Mouse (Mus musculus) forebrain, postnatal 0 days (tissue): Measurements from ENCODE around the gene Sox6. TPM values are rescaled to one million over a fixed set of nuclear protein-coding genes. Genes with fewer than 3 reads are reported as not detected.

Experiments
- ATAC-seq: fragments of 200-750 bp; cut with Nextera tagmentation; 2 replicates; pipeline ENCODE4 v1.8.0; 2017; ENCODE audit warnings: mild to moderate bottlenecking, moderate library complexity
- DNase-seq: peaks from one replicate; pipeline ENCODE4 v3.0.0-alpha.2; 2015
- H3K27ac ChIP-seq: fragments of 300-500 bp; sonication (generic); 2 replicates; pipeline ENCODE4 v1.5.1; 2014; ENCODE audit warnings: low read depth, mild to moderate bottlenecking, antibody characterized with exemption, low read length, moderate library complexity, mixed read lengths
- H3K27me3 ChIP-seq: fragments of 300-500 bp; sonication (generic); 2 replicates; pipeline ENCODE4 v1.6.1; 2014; ENCODE audit warnings: mild to moderate bottlenecking, low read length, mixed read lengths; ENCODE audit not compliant: insufficient read depth
- H3K36me3 ChIP-seq: fragments of 300-500 bp; sonication (generic); 2 replicates; pipeline ENCODE4 v1.6.1; 2014; ENCODE audit warnings: mild to moderate bottlenecking, moderate library complexity; ENCODE audit not compliant: insufficient read depth
- H3K4me1 ChIP-seq: fragments of 300-500 bp; sonication (generic); 2 replicates; pipeline ENCODE4 v1.6.1; 2014; ENCODE audit warnings: antibody characterized with exemption; ENCODE audit not compliant: insufficient read depth
- H3K4me2 ChIP-seq: fragments of 300-500 bp; sonication (generic); 2 replicates; pipeline ENCODE4 v1.6.1; 2014; ENCODE audit warnings: low read depth, mild to moderate bottlenecking, moderate library complexity
- H3K4me3 ChIP-seq: fragments of 300-500 bp; sonication (generic); 2 replicates; pipeline ENCODE4 v1.5.1; 2014; ENCODE audit warnings: low read depth, low read length, mixed read lengths
- H3K9ac ChIP-seq: fragments of 300-500 bp; sonication (generic); 2 replicates; pipeline ENCODE4 v1.6.1; 2014; ENCODE audit warnings: mild to moderate bottlenecking
- H3K9me3 ChIP-seq: fragments of 300-500 bp; sonication (generic); 2 replicates; pipeline ENCODE4 v1.6.1; 2016; ENCODE audit warnings: low read length
- CTCF ChIP-seq: sonication (generic); IDR thresholded peaks from 2 replicates; pipeline ENCODE4 v1.5.1; 2016; ENCODE audit warnings: antibody characterized with exemption, control low read depth, low read depth
- WGBS: fragments of 180-500 bp; shearing (Covaris S2); extraction: QIAGEN DNeasy Blood & Tissue Kit; methylation state at CpG from one replicate; pipeline ENCODE4 v1.1.7; 2014; 5-methylcytosine and 5-hydroxymethylcytosine counted together
- polyA plus RNA-seq: library from polyadenylated mRNA; unstranded; fragments of >200 nt; fragmentation: Nextera tagmentation; extraction: Ambion mirVana; gene quantifications from 2 replicates; pipeline ENCODE4 v1.2.1, GENCODE M21; 2015
- total RNA-seq: library from RNA; depleted of rRNA; stranded (reverse); fragments of >200 nt; gene quantifications from 2 replicates; pipeline ENCODE4 v1.2.3, GENCODE M21; 2014

Gene Sox6
- total and polyA plus RNA-seq, 2 experiments from 2014 or later: 46.2 to 64.7 TPM

DNA sequence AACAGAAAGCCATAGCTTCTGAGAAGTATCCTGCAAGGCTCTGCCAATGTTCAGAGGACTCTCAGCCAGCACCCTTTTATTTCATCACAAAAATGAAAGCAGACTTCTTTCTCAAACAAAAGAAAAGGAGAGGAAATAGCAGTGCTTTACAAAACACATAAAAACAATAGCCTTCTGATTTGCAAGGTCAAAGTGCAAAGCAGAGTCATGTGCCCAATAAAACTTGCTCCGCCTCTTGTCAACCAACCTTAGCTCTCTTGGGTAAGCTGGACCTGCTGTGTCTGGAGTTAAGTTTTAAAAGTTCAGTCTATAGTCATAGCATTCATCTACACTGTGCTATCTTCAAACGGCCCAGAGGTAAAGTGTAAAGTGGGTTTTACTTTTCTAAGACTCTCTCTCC, 170.1 kb downstream of the Sox6 start:
- TF ChIP-seq CTCF: no peak
- no peaks in the 10 kb centered on the region for H3K36me3 ChIP-seq
- no peak for DNase-seq
- no peak overlapping the region for H3K27ac ChIP-seq
- WGBS: 62% methylated on average over 2 of the region's 2 CpGs
- no peaks in the 10 kb centered on the region for H3K27me3 ChIP-seq
- H3K4me1 ChIP-seq: peaks cover 9% of the 10 kb centered on the region; the same call in 1 of the 2 replicates
- H3K9ac ChIP-seq: no peak overlapping the region
- no peak for ATAC-seq
- H3K4me2 ChIP-seq: no peak overlapping the region
- H3K9me3 ChIP-seq: no peaks in the 10 kb centered on the region
- no peak overlapping the region for H3K4me3 ChIP-seq

DNA sequence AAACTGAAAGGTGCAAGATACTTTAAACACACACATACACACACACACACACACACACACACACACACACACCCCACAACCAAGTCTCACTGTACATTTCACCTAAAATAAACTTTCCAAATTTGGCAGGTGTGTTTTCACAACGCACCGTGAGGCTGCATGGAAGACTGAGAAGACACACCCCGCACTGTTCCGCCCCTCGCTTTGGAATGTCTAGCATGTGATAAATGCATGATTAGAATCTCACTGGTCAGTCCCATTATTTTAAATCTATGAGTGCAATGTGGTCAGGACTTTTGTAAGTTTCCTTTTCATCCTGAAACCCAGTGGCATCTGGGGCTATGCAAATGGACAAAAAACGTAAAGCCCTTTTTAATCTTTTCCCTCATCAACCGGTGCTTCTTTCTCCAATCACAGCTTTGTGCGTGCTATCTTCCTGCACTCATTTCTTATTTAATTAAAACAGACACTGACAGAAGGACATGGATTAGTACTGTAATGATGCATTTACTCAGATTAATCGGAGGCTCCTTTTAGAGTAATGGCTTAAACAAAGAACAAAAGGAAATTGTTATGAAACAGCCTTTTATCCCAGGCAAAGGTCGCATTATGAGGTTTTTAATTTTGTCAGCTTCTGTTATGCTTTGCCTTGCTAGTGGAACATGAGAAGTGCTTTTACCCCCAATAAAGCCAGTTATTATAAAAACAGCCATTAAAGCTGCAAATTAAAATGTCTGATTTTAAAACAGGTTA, 170.9 kb downstream of the Sox6 start:
- ATAC-seq (no peak), DNase-seq (peak; percentile 9)
- Histone ChIP-seq H3K36me3 (no peaks in the 10 kb centered on the region), H3K9ac (no peak overlapping the region), H3K4me1 (peaks cover 9% of the 10 kb centered on the region; the same call in 1 of the 2 replicates), H3K9me3 (no peaks in the 10 kb centered on the region), H3K27me3 (no peaks in the 10 kb centered on the region), H3K27ac (no peak overlapping the region), H3K4me3 (no peak overlapping the region), H3K4me2 (peak overlapping the region; percentile 19; the same call in 1 of the 2 replicates)
- 8% methylated on average over 10 of the region's 10 CpGs for WGBS
- no peak for TF ChIP-seq CTCF

DNA sequence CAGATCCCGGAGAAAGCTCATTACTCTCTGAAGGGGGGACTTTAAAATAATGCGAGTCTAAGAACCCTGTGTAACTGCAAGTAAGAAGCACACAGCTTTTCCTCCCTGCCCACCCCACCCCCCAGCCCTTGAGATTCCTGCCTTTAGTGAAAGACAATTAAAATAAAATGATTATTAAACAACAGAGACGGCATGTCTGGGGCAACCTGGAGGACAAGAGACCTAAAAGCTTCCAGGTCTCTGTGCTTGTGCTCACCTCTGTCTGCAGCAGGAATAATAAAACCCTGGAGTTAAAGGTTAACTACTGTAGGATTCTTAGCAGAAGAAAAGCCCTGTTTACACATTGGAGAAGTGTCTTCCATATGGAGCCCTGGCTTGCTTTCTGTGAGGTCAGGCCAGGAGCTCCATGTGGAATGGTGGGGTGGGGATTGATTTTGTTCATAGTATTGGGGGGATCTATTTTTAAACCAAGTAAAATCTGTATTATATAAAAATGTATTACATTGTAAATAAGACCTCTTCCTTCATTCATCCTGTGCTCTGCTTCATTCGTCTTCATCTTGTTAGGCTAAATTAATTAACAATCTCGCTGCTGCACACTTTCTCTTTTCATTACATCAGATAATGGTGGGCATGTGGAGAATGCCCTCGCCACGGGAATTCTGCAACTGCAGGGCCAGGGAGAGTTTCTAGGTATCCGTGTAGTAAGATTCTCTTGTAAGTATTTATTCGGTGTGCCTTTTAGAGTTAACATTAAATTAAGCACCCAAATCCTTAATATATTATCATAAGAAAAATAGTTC, 171.7 kb downstream of the Sox6 start:
- no peaks in the 10 kb centered on the region for H3K36me3 ChIP-seq
- WGBS: 10% methylated on average over 9 of the region's 9 CpGs
- DNase-seq: peak; percentile 14
- H3K27me3 ChIP-seq: no peaks in the 10 kb centered on the region
- H3K27ac ChIP-seq: peak overlapping the region; percentile 24; the same call in 1 of the 2 replicates
- no peak overlapping the region for H3K9ac ChIP-seq
- H3K4me2 ChIP-seq: peak overlapping the region; percentile 19; the same call in 1 of the 2 replicates
- H3K9me3 ChIP-seq: no peaks in the 10 kb centered on the region
- H3K4me1 ChIP-seq: peaks cover 9% of the 10 kb centered on the region; the same call in 1 of the 2 replicates
- no peak for ATAC-seq
- H3K4me3 ChIP-seq: no peak overlapping the region
- no peak for TF ChIP-seq CTCF

- Histone ChIP-seq H3K9me3 (no peaks in the 10 kb centered on the region), H3K36me3 (no peaks in the 10 kb centered on the region), H3K4me2 (no peak overlapping the region), H3K27ac (peak overlapping the region; percentile 24), H3K27me3 (no peaks in the 10 kb centered on the region), H3K4me1 (peaks cover 9% of the 10 kb centered on the region; the same call in 1 of the 2 replicates), H3K4me3 (no peak overlapping the region), H3K9ac (no peak overlapping the region)
- no peak for TF ChIP-seq CTCF
- ATAC-seq (peak; percentile 40; the same call in 1 of the 2 replicates), DNase-seq (peak; percentile 38)
- WGBS: 13% methylated on average over 9 of the region's 9 CpGs
These were observed 172.5 kb downstream of the Sox6 start for GRCm38 (mm10) chr7:115865979-115866697.

- 27% methylated on average over 6 of the region's 6 CpGs for WGBS
- Histone ChIP-seq H3K27me3 (no peaks in the 10 kb centered on the region), H3K4me2 (no peak overlapping the region), H3K27ac (no peak overlapping the region), H3K4me3 (no peak overlapping the region), H3K9me3 (no peaks in the 10 kb centered on the region), H3K36me3 (no peaks in the 10 kb centered on the region), H3K9ac (no peak overlapping the region), H3K4me1 (peaks cover 9% of the 10 kb centered on the region; the same call in 1 of the 2 replicates)
- peak; percentile 9 for DNase-seq
- no peak for ATAC-seq
- TF ChIP-seq CTCF: no peak
These were observed 173.4 kb downstream of the Sox6 start for GRCm38 (mm10) chr7:115865231-115865630.

- WGBS: 21% methylated on average over 2 of the region's 2 CpGs
- peaks cover 9% of the 10 kb centered on the region; the same call in 1 of the 2 replicates for H3K4me1 ChIP-seq
- no peaks in the 10 kb centered on the region for H3K36me3 ChIP-seq
- H3K27me3 ChIP-seq: no peaks in the 10 kb centered on the region
- no peak overlapping the region for H3K27ac ChIP-seq
- ATAC-seq (no peak), DNase-seq (no peak)
- TF ChIP-seq CTCF: no peak
- no peak overlapping the region for H3K4me2 ChIP-seq
- no peak overlapping the region for H3K4me3 ChIP-seq
- no peaks in the 10 kb centered on the region for H3K9me3 ChIP-seq
- no peak overlapping the region for H3K9ac ChIP-seq
These were observed 174.2 kb downstream of the Sox6 start for GRCm38 (mm10) chr7:115864411-115864810.
